Mouse (Mus musculus): ENCODE measurements at regions not wholly inside any gene's neighbourhood (a gene's known extent, or its start where the extent isn't known, plus 50 kb on each side); places are given as distances from the start of the nearest gene placed in this dataset.

GRCm38 (mm10) chr13:97452386-97453089, 211.6 kb downstream of the Enc1 start:
- Histone ChIP-seq H3K27me3 (ENCODE audit: control insufficient read depth, insufficient read depth, insufficient read length) (no peaks in the 10 kb centered on the region), H3K79me2 (ENCODE audit: control insufficient read depth, insufficient read depth) (no peaks in the 10 kb centered on the region), H3K36me3 (ENCODE audit: control insufficient read depth, insufficient read depth) (no peaks in the 10 kb centered on the region), H3K4me3 (ENCODE audit: insufficient read depth, poor library complexity, severe bottlenecking) (no peak overlapping the region), H3K79me3 (ENCODE audit: low read depth) (no peaks in the 10 kb centered on the region), H3ac (ENCODE audit: control insufficient read depth, insufficient read length, low read depth) (no peak overlapping the region)
- TF ChIP-seq MYOD1 (IDR thresholded peaks at IDR 0.05; ENCODE audit: control insufficient read depth, insufficient read length, low read depth) (no peak), MYOG (IDR thresholded peaks at IDR 0.05; ENCODE audit: control insufficient read depth, extremely low read depth, insufficient read length) (no peak), USF1 (IDR thresholded peaks at IDR 0.05; ENCODE audit: low read depth) (no peak), MAX (IDR thresholded peaks at IDR 0.05) (no peak), CTCF (IDR thresholded peaks at IDR 0.05; ENCODE audit: control insufficient read depth, insufficient read depth, insufficient read length) (no peak), CEBPB (IDR thresholded peaks at IDR 0.05; ENCODE audit: low read depth) (no peak), FOSL1 (IDR thresholded peaks at IDR 0.05; ENCODE audit: insufficient read depth, low read length, poor library complexity, severe bottlenecking) (no peak)

GRCm38 (mm10) chr13:97451276-97451675, 210.4 kb downstream of the Enc1 start:
- TF ChIP-seq MYOD1 (IDR thresholded peaks at IDR 0.05; ENCODE audit: control insufficient read depth, insufficient read length, low read depth) (no peak), FOSL1 (IDR thresholded peaks at IDR 0.05; ENCODE audit: insufficient read depth, low read length, poor library complexity, severe bottlenecking) (no peak), USF1 (IDR thresholded peaks at IDR 0.05; ENCODE audit: low read depth) (no peak), CEBPB (IDR thresholded peaks at IDR 0.05; ENCODE audit: low read depth) (no peak), CTCF (IDR thresholded peaks at IDR 0.05; ENCODE audit: control insufficient read depth, insufficient read depth, insufficient read length) (no peak), MAX (IDR thresholded peaks at IDR 0.05) (no peak), MYOG (IDR thresholded peaks at IDR 0.05; ENCODE audit: control insufficient read depth, extremely low read depth, insufficient read length) (no peak)
- Histone ChIP-seq H3K27me3 (ENCODE audit: control insufficient read depth, insufficient read depth, insufficient read length) (no peaks in the 10 kb centered on the region), H3K79me2 (ENCODE audit: control insufficient read depth, insufficient read depth) (no peaks in the 10 kb centered on the region), H3K4me3 (ENCODE audit: insufficient read depth, poor library complexity, severe bottlenecking) (no peak overlapping the region), H3ac (ENCODE audit: control insufficient read depth, insufficient read length, low read depth) (no peak overlapping the region), H3K36me3 (ENCODE audit: control insufficient read depth, insufficient read depth) (no peaks in the 10 kb centered on the region), H3K79me3 (ENCODE audit: low read depth) (no peaks in the 10 kb centered on the region)

DNA sequence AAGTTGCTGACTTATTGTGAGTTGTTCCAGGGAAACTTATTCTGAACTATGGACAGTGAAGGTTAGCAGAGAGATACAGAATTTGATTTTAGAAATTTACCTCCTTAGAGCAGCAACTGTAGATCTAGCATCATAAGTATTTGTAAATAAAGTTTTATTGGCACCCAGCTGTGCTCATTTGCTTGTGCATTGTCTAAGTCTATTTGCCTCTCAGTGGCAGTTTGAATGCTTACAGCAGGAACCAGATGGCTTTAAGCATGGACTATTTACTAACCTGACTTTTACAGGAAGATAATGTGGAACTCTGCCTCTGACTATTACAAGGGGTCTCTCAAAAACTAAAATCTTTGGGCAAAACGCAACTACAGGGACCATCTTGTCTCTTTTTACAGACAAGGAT, 207.2 kb downstream of the Enc1 start:
- Histone ChIP-seq H3K36me3 (ENCODE audit: control insufficient read depth, insufficient read depth) (no peaks in the 10 kb centered on the region), H3K4me3 (ENCODE audit: insufficient read depth, poor library complexity, severe bottlenecking) (no peak overlapping the region), H3K79me3 (ENCODE audit: low read depth) (no peaks in the 10 kb centered on the region), H3K27me3 (ENCODE audit: control insufficient read depth, insufficient read depth, insufficient read length) (no peaks in the 10 kb centered on the region), H3ac (ENCODE audit: control insufficient read depth, insufficient read length, low read depth) (no peak overlapping the region), H3K79me2 (ENCODE audit: control insufficient read depth, insufficient read depth) (no peaks in the 10 kb centered on the region)
- no peak for TF ChIP-seq MYOD1 (IDR thresholded peaks at IDR 0.05; ENCODE audit: control insufficient read depth, insufficient read length, low read depth)
- no peak for TF ChIP-seq CTCF (IDR thresholded peaks at IDR 0.05; ENCODE audit: control insufficient read depth, insufficient read depth, insufficient read length)
- no peak for TF ChIP-seq FOSL1 (IDR thresholded peaks at IDR 0.05; ENCODE audit: insufficient read depth, low read length, poor library complexity, severe bottlenecking)
- no peak for TF ChIP-seq CEBPB (IDR thresholded peaks at IDR 0.05; ENCODE audit: low read depth)
- TF ChIP-seq USF1 (IDR thresholded peaks at IDR 0.05; ENCODE audit: low read depth): no peak
- no peak for TF ChIP-seq MYOG (IDR thresholded peaks at IDR 0.05; ENCODE audit: control insufficient read depth, extremely low read depth, insufficient read length)
- no peak for TF ChIP-seq MAX (IDR thresholded peaks at IDR 0.05)

GRCm38 (mm10) chr13:97443731-97444428, 203.0 kb downstream of the Enc1 start:
- no peaks in the 10 kb centered on the region for H3K27me3 ChIP-seq (ENCODE audit: control insufficient read depth, insufficient read depth, insufficient read length)
- no peaks in the 10 kb centered on the region for H3K36me3 ChIP-seq (ENCODE audit: control insufficient read depth, insufficient read depth)
- no peaks in the 10 kb centered on the region for H3K79me3 ChIP-seq (ENCODE audit: low read depth)
- TF ChIP-seq CEBPB (IDR thresholded peaks at IDR 0.05; ENCODE audit: low read depth) (no peak), MYOG (IDR thresholded peaks at IDR 0.05; ENCODE audit: control insufficient read depth, extremely low read depth, insufficient read length) (no peak), MAX (IDR thresholded peaks at IDR 0.05) (no peak), MYOD1 (IDR thresholded peaks at IDR 0.05; ENCODE audit: control insufficient read depth, insufficient read length, low read depth) (no peak), CTCF (IDR thresholded peaks at IDR 0.05; ENCODE audit: control insufficient read depth, insufficient read depth, insufficient read length) (no peak), USF1 (IDR thresholded peaks at IDR 0.05; ENCODE audit: low read depth) (no peak), FOSL1 (IDR thresholded peaks at IDR 0.05; ENCODE audit: insufficient read depth, low read length, poor library complexity, severe bottlenecking) (no peak)
- no peaks in the 10 kb centered on the region for H3K79me2 ChIP-seq (ENCODE audit: control insufficient read depth, insufficient read depth)
- H3ac ChIP-seq (ENCODE audit: control insufficient read depth, insufficient read length, low read depth): no peak overlapping the region
- no peak overlapping the region for H3K4me3 ChIP-seq (ENCODE audit: insufficient read depth, poor library complexity, severe bottlenecking)

DNA sequence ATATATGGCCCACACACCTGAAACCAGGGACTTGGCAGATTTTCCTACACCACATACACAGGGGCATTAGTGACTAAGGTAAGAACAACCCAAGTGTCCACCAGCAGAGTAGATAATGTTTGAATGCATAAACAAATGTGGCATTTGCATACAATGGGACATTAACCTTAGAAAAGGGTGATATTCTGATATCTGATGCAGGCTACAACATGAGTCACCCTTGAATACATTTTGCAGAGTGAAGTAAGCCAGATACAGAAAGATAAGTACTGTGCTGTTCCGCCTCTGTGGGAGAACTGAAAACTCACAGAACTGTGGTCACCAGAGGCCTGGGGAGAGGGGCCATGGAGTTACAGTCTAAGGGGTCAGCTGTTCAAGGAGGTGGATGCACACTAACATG, 201.9 kb downstream of the Enc1 start:
- Histone ChIP-seq H3K4me3 (ENCODE audit: insufficient read depth, poor library complexity, severe bottlenecking) (no peak overlapping the region), H3K79me2 (ENCODE audit: control insufficient read depth, insufficient read depth) (no peaks in the 10 kb centered on the region), H3K36me3 (ENCODE audit: control insufficient read depth, insufficient read depth) (no peaks in the 10 kb centered on the region)

More for the DNA sequence above, 201.9 kb downstream of the Enc1 start:
- no peak overlapping the region for H3ac ChIP-seq (ENCODE audit: control insufficient read depth, insufficient read length, low read depth)
- H3K27me3 ChIP-seq (ENCODE audit: control insufficient read depth, insufficient read depth, insufficient read length): no peaks in the 10 kb centered on the region
- no peaks in the 10 kb centered on the region for H3K79me3 ChIP-seq (ENCODE audit: low read depth)
- TF ChIP-seq CTCF (IDR thresholded peaks at IDR 0.05; ENCODE audit: control insufficient read depth, insufficient read depth, insufficient read length) (no peak), MYOG (IDR thresholded peaks at IDR 0.05; ENCODE audit: control insufficient read depth, extremely low read depth, insufficient read length) (no peak), MAX (IDR thresholded peaks at IDR 0.05) (no peak)

Measured in C2C12 (cell line).